Mouse (Mus musculus) heart, embryonic 10.5 days (tissue): ENCODE results near the gene Slc17a2. TPM values are rescaled to one million over a fixed set of nuclear protein-coding genes. Genes with fewer than 3 reads are reported as not detected.
"Not testable (repeated sequence)": the region's sequence is repeated elsewhere in the genome, so short reads cannot be mapped to it uniquely, and the experiment has no call there.

ENCODE experiments used
- DNase-seq: peaks from one replicate; pipeline ENCODE4 v3.0.0-alpha.2; 2017; ENCODE audit warnings: low spot score
- H3K27ac ChIP-seq: fragments of 300-500 bp; sonication (generic); 2 replicates; pipeline ENCODE4 v1.5.1; 2016; ENCODE audit warnings: mild to moderate bottlenecking
- H3K27me3 ChIP-seq: fragments of 300-500 bp; sonication (generic); 2 replicates; pipeline ENCODE4 v1.6.1; 2016; ENCODE audit warnings: mild to moderate bottlenecking; ENCODE audit not compliant: poor library complexity, insufficient read depth, severe bottlenecking
- H3K36me3 ChIP-seq: fragments of 300-500 bp; sonication (generic); 2 replicates; pipeline ENCODE4 v1.6.1; 2016; ENCODE audit warnings: mild to moderate bottlenecking, moderate library complexity
- H3K4me1 ChIP-seq: fragments of 300-500 bp; sonication (generic); 2 replicates; pipeline ENCODE4 v1.6.1; 2016; ENCODE audit warnings: mild to moderate bottlenecking
- H3K4me3 ChIP-seq: fragments of 300-500 bp; sonication (generic); 2 replicates; pipeline ENCODE4 v1.5.1; 2016; ENCODE audit warnings: mild to moderate bottlenecking, moderate library complexity
- H3K9me3 ChIP-seq: fragments of 300-500 bp; sonication (generic); 2 replicates; pipeline ENCODE4 v1.6.1; 2016; ENCODE audit warnings: mild to moderate bottlenecking, moderate library complexity
- WGBS: fragments of 180-500 bp; shearing (Covaris S2); methylation state at CpG from one replicate; pipeline ENCODE4 v1.1.7; 2016; 5-methylcytosine and 5-hydroxymethylcytosine counted together
- polyA plus RNA-seq: library from polyadenylated mRNA; unstranded; fragments of >200 nt; fragmentation: Nextera tagmentation; extraction: Ambion mirVana; gene quantifications from 2 replicates; pipeline ENCODE4 v1.2.1, GENCODE M21; 2016

Slc17a2 gene
- 0.09 TPM in 1 of 2 replicates, not detected in the other for polyA plus RNA-seq

DNA sequence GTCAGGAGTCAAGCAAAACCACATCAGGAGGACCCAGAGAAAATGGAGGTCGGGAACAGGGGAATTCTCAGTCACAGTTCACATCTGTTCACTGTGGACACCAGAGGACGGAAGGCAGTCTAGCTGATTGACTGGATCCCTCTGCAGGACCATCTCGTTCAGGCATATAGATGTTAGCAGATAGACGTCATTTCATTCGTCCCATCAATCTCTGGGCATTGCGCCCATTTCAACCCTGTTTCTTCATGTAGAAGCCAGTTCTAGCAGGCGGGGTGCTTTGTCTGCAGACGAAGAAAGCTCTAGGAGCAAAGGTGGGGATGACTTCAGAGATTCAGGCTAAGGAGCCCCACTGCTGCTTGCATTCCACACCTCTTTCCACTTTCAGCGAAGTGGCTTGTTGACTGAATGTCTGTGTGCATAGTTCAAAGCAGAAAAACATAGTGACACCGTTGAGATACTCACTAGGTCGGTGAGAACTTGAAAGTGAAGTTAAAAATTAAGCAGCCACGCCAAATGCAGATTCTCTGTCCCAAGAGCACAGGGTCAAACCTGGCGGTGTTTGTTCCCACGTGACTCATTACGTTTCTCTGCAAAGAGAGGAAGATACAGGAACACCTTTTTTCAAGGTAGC, at the start of gene Slc17a2:
Gene Slc17a2 (plus strand): TSS at position 572 of the 631 bp plus-strand sequence.
- Histone ChIP-seq H3K4me3 (no peak within 1 kb of the TSS), H3K27me3 (no peaks in the 10 kb centered on the region), H3K36me3 (no peaks in the 10 kb centered on the region), H3K4me1 (0 out of 2 replicates have a peak, but pooled peaks cover 4% of the 10 kb centered on the region), H3K9me3 (no peaks in the 10 kb centered on the region), H3K27ac (no peak within 1 kb of the TSS)
- 81% methylated on average over 15 of the region's 15 CpGs for WGBS
- DNase-seq: no peak

DNA sequence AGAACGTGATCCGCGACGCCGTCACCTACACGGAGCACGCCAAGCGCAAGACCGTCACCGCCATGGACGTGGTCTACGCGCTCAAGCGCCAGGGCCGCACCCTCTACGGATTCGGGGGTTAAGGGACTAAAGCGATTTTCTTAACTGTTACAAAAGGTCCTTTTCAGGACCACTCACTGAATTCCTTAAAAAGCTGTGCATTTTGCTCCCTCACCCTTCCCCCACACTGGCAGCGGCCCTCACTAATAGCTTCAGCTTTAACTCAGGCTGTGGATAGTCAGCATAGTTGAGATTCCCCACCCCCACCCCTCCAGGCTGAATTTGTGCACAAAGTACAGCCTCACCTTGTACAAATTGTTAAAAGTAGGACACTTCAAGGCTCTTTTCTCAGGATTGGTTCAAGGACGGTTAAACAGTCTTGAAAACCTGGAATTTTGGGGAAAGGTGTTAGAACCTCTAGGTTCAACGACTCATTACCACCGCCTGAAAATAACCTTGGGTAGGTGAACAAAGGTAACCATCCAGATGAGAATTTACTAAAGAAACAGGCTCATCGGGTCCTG, 49.5 kb upstream of the Slc17a2 start:
- Histone ChIP-seq H3K4me3 (peak overlapping the region; percentile 59), H3K27ac (peak overlapping the region; percentile 87), H3K4me1 (peaks cover 13% of the 10 kb centered on the region), H3K9me3 (no peaks in the 10 kb centered on the region), H3K36me3 (no peaks in the 10 kb centered on the region), H3K27me3 (no peaks in the 10 kb centered on the region)
- 3% methylated on average over 18 of the region's 23 CpGs for WGBS
- peak; percentile 81 for DNase-seq

DNA sequence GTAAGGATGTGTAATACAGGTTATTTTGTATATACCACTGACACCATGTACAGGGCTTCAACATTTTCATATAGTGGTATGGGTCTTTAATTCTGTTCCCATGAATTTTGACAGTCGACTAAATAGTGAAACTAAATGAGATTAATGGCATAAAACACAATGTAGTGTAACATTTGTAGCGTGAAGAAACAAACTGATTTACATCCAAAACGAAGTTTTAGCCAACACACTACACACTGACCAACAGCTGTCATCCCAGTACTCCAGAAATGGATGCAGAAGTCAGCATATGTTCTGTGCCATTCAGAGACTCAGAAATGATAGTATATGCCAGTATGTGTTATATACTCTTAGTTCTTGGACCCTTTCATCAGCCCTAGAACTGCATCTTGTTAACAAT, 48.9 kb upstream of the Slc17a2 start:
- Histone ChIP-seq H3K9me3 (no peaks in the 10 kb centered on the region), H3K36me3 (no peaks in the 10 kb centered on the region), H3K4me1 (peaks cover 10% of the 10 kb centered on the region), H3K27me3 (no peaks in the 10 kb centered on the region), H3K4me3 (peak overlapping the region; percentile 59; the same call in 1 of the 2 replicates), H3K27ac (peak overlapping the region; percentile 87)
- 54% methylated on average over 3 of the region's 3 CpGs for WGBS
- no peak for DNase-seq

DNA sequence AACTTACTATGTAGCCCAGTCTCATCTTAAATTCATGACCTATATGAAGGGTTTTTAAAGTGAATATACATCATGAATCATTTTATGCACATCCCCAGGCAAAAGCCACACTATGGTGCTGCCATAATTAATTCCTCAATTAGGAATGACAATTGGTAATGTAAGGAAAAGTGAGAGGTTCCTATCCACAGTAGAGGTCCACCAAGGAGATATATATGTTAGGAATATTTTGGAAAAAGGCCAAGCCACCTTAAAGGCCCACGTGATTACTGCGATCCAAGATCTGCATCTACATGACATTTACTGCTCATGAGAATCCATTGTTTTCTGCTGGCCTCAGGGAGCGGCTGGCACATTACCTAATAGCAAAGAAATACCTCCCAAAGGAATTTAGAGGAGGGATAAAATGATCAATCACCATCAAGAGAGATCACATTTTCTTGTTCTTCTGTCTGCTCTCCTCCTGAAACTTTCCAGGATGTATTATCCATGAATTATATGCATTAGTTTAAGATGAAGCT, 47.5 kb upstream of the Slc17a2 start:
- H3K4me1 ChIP-seq: peaks cover 19% of the 10 kb centered on the region
- H3K9me3 ChIP-seq: no peaks in the 10 kb centered on the region
- 73% methylated on average over 3 of the region's 3 CpGs for WGBS
- peak overlapping the region; percentile 88; the same call in 1 of the 2 replicates for H3K27ac ChIP-seq
- no peak overlapping the region for H3K4me3 ChIP-seq
- no peak for DNase-seq
- H3K36me3 ChIP-seq: no peaks in the 10 kb centered on the region
- no peaks in the 10 kb centered on the region for H3K27me3 ChIP-seq

DNA sequence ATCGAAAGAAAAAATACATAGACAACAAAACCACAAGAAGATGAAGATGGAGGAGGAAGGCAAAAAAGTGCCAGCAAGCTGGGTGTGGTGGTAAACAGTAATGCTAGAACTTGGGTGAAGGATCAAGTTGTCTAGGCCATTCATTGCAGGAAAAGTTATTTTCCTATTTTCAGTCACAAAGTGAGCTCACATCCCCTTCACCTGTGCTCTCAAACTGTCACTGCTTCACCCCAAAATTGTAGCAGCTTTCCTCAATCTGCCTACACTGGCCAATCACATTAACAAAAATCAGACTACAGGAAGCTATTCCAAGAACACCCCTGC, 46.9 kb upstream of the Slc17a2 start:
- no peaks in the 10 kb centered on the region for H3K9me3 ChIP-seq
- H3K4me3 ChIP-seq: peak overlapping the region; percentile 62
- no peak for DNase-seq
- no peaks in the 10 kb centered on the region for H3K36me3 ChIP-seq
- peak overlapping the region; percentile 88 for H3K27ac ChIP-seq
- WGBS: 66% methylated on average over 1 of the region's 1 CpGs
- peaks cover 21% of the 10 kb centered on the region for H3K4me1 ChIP-seq
- no peaks in the 10 kb centered on the region for H3K27me3 ChIP-seq

DNA sequence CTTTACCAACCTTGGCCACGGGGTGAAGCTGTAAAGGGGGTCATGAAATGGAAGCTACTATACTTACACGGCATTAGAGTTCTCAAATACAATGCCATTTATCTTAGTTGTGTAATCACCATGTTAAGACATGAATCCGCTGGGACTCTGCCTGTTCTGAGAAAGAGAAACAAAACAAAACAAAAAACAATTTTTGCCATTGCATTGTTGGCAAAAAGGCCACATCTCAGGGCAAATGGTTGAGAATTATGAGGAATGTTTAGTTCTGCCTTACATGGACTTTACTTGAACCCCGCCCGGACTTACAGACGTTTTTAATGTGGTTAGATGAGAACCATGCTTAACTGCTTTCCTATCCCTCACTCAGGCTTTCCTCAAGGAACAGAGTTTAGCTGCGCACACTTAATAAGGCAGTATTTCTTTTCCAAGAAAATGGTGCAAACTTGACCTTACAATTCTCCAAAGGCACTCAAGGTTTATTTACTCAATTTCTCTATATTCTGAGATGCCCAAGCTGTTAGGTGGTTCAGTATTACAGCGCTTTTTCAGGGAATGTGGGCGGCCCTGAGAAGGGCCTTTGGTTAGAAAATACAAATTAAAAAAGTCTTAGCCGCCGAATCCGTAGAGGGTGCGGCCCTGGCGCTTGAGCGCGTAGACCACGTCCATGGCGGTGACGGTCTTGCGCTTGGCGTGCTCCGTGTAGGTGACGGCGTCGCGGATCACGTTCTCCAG, 46.4 kb upstream of the Slc17a2 start:
- no peak for DNase-seq
- H3K27me3 ChIP-seq: no peaks in the 10 kb centered on the region
- H3K4me1 ChIP-seq: peaks cover 21% of the 10 kb centered on the region
- H3K4me3 ChIP-seq: peak overlapping the region; percentile 62
- H3K36me3 ChIP-seq: no peaks in the 10 kb centered on the region
- peak overlapping the region; percentile 88 for H3K27ac ChIP-seq
- H3K9me3 ChIP-seq: no peaks in the 10 kb centered on the region
- 2% methylated on average over 24 of the region's 27 CpGs for WGBS

DNA sequence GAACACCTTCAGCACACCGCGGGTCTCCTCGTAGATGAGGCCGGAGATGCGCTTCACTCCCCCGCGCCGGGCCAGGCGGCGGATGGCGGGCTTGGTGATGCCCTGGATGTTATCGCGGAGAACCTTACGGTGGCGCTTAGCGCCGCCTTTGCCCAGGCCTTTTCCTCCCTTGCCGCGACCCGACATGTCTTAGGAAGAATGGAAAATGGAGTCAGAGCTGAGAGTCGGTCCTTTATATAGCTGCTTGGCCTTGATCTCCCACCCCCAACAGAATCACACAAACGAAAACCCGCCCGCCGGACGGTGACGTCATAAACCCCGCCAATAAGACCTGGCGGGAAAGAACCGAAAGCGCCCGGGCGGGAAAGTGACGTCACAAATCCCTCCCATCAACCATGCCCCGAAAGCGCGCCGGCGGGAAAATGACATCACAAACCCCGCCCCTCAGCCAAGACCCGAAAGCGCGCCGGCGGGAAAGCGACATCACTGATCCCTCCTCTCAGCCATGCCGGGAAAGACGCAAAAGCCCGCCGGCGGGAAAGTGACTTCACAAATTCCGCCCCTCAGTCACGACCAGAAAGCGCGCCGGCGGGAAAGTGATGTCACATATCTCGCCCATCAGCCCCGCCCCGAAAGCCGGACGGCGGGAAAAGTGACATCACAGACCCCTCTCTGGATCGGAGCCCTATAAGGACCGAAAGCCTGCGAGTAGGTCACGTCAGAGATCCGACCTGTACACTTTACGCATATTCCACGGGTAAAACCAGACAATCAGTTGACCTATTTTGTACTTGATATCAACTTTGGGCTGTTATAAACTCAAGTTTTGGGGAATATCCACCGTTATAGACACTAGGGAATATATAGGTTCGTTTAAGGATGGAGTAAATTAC, 45.6 kb upstream of the Slc17a2 start, which contains the start of gene Hist1h4a:
Gene Hist1h4a (minus strand): TSS at position 259 of the 893 bp plus-strand sequence.
- DNase-seq: peak; percentile 99
- Histone ChIP-seq H3K36me3 (no peaks in the 10 kb centered on the region), H3K4me3 (peak within 1 kb of the TSS; percentile 62), H3K27me3 (no peaks in the 10 kb centered on the region), H3K27ac (peak within 1 kb of the TSS; percentile 88), H3K9me3 (no peaks in the 10 kb centered on the region), H3K4me1 (peaks cover 21% of the 10 kb centered on the region)
- WGBS: under 1% methylated on average over 70 of the region's 72 CpGs

DNA sequence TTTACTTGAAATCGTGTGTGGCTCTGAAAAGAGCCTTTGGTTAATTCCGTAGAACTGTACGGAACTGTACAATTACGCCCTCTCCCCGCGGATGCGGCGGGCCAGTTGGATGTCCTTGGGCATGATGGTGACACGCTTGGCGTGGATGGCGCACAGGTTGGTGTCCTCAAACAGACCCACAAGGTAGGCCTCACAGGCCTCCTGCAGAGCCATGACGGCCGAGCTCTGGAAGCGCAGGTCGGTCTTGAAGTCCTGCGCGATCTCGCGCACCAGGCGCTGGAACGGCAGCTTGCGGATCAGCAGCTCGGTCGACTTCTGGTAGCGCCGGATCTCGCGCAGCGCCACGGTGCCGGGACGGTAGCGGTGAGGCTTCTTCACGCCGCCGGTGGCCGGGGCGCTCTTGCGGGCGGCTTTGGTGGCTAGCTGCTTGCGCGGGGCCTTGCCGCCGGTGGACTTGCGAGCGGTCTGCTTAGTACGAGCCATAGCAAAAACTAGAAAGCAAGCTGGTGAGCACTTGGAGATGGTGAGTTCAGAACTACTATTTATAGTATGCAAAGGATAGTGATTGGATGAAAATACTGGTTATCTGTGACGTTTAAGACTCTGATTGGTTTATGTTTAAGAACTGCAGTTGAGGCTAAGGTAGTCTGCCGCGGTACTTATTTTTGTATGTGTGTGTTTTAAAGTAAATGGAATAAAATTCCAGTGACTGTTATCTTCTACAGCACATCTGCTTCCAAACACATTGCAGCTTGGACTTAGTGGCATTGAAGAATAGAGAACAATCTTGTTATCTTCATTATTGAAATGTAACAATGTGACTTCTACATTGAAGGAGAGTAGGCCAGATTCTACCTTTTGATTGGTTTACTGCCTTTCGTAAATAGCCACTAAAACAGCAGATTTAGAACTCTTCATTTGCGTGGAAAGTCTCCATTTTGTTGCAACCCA, 44.6 kb upstream of the Slc17a2 start, which contains the start of gene Hist1h3a:
Gene Hist1h3a (minus strand): TSS at position 516 of the 951 bp plus-strand sequence.
- WGBS: under 1% methylated on average over 38 of the region's 52 CpGs
- Histone ChIP-seq H3K27ac (peak within 1 kb of the TSS; percentile 88), H3K4me1 (peaks cover 21% of the 10 kb centered on the region), H3K4me3 (peak within 1 kb of the TSS; percentile 62)
- H3K36me3 ChIP-seq, H3K9me3 ChIP-seq, H3K27me3 ChIP-seq: not testable (repeated sequence)
- peak; percentile 84 for DNase-seq

DNA sequence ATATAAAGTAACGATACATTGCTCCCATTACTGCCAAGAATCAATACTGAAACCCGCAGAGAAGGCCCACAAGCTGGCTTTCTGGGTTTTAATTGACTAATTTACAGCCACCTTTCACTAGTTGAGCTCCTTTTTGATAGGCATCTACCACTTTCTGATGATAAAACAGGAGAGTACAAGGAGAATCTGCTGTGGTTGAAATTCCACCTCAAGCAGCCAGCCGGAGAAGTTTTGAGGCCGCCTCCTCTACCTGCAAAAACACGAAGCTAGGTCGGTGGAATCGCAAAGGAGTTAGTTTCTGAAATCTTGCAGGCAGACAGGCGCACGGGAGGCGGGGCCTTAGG, 43.6 kb upstream of the Slc17a2 start:
- Histone ChIP-seq H3K4me1 (peaks cover 21% of the 10 kb centered on the region), H3K36me3 (no peaks in the 10 kb centered on the region), H3K27me3 (no peaks in the 10 kb centered on the region), H3K9me3 (no peaks in the 10 kb centered on the region), H3K27ac (peak overlapping the region; percentile 88), H3K4me3 (peak overlapping the region; percentile 62)
- WGBS: 2% methylated on average over 10 of the region's 10 CpGs
- DNase-seq: no peak

DNA sequence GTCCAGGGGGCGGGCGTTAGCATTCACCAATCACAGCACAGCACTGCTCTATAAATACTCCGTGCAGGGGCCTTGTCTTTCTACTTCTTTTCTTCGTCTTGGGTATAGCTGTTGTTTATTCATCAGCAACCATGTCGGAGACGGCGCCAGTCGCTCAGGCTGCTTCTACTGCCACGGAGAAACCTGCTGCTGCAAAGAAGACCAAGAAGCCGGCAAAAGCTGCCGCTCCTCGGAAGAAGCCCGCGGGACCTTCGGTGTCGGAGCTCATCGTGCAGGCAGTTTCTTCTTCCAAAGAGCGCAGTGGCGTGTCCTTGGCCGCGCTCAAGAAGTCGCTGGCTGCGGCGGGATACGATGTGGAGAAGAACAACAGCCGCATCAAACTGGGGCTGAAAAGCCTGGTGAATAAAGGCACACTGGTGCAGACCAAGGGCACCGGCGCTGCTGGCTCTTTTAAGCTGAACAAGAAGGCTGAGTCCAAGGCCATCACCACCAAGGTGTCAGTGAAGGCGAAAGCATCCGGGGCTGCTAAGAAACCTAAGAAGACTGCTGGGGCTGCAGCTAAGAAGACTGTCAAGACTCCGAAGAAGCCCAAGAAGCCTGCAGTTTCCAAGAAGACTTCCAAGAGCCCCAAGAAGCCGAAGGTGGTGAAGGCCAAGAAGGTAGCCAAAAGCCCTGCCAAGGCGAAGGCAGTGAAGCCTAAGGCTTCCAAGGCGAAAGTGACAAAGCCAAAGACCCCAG, 43.0 kb upstream of the Slc17a2 start, which contains the start of gene Hist1h1a:
Gene Hist1h1a (plus strand): TSS at position 81 of the 738 bp plus-strand sequence.
- no peaks in the 10 kb centered on the region for H3K9me3 ChIP-seq
- 3% methylated on average over 34 of the region's 34 CpGs for WGBS
- peak within 1 kb of the TSS; percentile 62 for H3K4me3 ChIP-seq
- peak; percentile 96 for DNase-seq
- H3K36me3 ChIP-seq: no peaks in the 10 kb centered on the region
- H3K27ac ChIP-seq: peak within 1 kb of the TSS; percentile 88
- peaks cover 23% of the 10 kb centered on the region for H3K4me1 ChIP-seq
- no peaks in the 10 kb centered on the region for H3K27me3 ChIP-seq
